Mouse (Mus musculus): ENCODE measurements around the gene U2af2. TPM values are rescaled to one million over a fixed set of nuclear protein-coding genes. Genes with fewer than 3 reads are reported as not detected.

U2af2 gene
- total RNA-seq, 2 experiments from 2014 or later = 174 to 184 TPM

DNA sequence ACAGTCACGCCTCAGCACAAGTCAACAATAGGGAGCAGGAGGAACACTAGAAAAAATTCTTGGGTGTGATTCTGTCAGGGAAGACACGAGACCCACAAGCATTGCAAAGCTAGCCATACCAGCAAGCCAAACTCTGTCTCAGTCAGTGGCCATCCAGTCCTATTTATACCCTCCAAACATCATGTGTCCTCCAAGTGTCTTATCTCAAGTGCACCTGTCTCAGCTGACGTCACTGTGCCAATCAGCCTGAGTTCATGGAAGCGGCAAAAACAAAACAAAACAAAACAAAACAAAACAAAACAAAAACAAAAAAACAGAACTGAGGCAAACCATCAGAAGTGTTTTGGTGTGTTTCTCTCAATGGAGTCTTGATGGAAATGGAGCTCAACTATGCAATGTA is 46.3 kb downstream of the U2af2 start:
- no peak for DNase-seq (ENCODE audit: low spot score in 2 of 2)

- DNase-seq (ENCODE audit: low spot score in 2 of 2) = no peak
Measured at GRCm38 (mm10) chr7:5109301-5109700, 47.4 kb downstream of the U2af2 start.

DNA sequence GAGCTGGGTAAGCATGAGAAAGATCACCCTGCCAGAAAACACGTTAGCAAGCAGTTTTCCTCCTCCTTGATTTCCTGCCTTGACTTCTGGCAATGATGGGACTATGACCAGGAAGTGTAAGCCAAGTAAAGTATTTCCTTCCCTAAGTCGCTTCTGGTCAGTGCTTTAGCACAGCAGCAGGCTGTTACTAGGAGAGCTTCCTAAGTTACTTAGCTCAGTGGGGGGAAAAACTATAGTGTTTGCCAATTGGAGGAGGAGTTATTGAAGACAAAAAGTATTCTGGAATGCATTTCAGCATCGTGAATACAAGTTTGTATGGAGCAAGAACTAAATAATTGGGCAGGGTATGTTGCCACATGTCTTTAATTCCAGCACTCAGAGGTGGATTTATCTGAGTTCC is 50.8 kb downstream of the U2af2 start:
- DNase-seq (ENCODE audit: low spot score in 2 of 2) = no peak

- DNase-seq (ENCODE audit: low spot score in 2 of 2) = no peak
Measured at GRCm38 (mm10) chr7:5116850-5117249, 54.9 kb downstream of the U2af2 start, which contains the start of gene Rfpl4. Gene Rfpl4, minus strand, starts transcription at chr7:5116950.

- no peak for DNase-seq (ENCODE audit: low spot score in 2 of 2)
Measured at GRCm38 (mm10) chr7:5125078-5125477, 63.1 kb downstream of the U2af2 start.

DNA sequence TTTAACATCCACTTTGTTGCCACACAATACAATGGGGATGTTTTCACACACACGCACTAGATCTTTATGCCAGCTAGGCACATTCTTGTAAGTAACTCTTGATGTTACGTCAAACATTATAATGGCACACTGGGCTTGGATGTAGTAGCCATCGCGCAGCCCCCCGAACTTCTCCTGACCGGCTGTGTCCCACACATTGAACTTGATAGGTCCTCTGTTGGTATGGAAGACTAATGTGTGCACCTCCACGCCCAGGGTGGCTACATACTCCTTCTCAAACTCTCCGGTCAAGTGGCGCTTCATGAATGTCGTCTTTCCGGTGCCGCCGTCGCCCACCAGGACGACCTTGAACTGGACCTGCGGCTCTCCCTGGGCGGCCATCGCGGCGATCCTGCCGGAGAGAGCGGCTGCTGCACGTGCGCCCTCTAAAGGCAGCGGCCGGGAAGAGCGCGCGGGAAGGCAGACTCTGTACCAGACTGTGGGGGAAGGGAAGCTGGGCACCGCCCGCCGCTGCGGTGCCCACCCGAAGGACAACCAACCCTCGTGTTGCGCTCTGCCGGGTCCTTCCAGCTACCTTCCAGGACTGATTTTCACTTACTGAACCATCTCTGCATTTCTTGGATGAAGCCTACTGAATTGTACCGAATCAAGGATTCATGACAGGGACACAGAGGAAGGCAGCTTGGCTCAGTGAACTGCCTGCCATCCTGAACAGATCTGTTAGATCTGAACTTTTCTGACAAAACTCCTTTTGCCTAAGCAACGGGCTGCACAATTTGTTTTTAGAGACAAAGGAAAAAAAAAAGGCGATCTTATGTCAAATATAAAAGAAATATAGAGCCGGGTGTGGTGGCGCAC is 63.8 kb downstream of the U2af2 start, which contains the start of gene Rasl2-9:
Rasl2-9 (minus strand) TSS at position 402 of the 858 bp plus-strand sequence.
- peak; percentile 82 to 89 for DNase-seq (ENCODE audit: low spot score in 2 of 2)

Small RNAs within 50 kb of the gene (microRNA-seq; reads per million reads assigned to microRNA genes)
- 0 reads per million in 2 experiments for gene Gm26217

Other genes with a start within 250 kb of the U2af2 start
- gene Ube2s, start 249.6 kb upstream of the U2af2 start, total RNA-seq (2021) = 100 to 1,000 TPM; 129 to 166 TPM
- gene Shisa7, start 217.4 kb upstream of the U2af2 start, total RNA-seq (2021) = 100 to 1,000 TPM; 107 to 116 TPM
- 1 to 10 TPM; 3.0 to 4.3 TPM for gene Isoc2b, start 191.9 kb upstream of the U2af2 start, total RNA-seq (2021)
- gene Isoc2a, start 185.0 kb upstream of the U2af2 start, total RNA-seq (2021) = 1 to 10 TPM; 7.2 to 8.2 TPM
- gene Gm36210, start 155.6 kb upstream of the U2af2 start, total RNA-seq (2021) = under 1 TPM in 1 of 2 experiments, not detected in 1; 0.45 TPM
- 10 to 100 TPM; 14.3 TPM for gene Zfp628, start 146.9 kb upstream of the U2af2 start, total RNA-seq (2021)
- 10 to 100 TPM; 57.9 to 67.4 TPM for gene Nat14, start 140.1 kb upstream of the U2af2 start, total RNA-seq (2021)
- 1 to 10 TPM; 2.9 to 3.0 TPM for gene Ssc5d, start 136.4 kb upstream of the U2af2 start, total RNA-seq (2021)
- not detected for gene Sbk2, start 97.7 kb upstream of the U2af2 start, total RNA-seq (2021)
- gene Sbk3, start 91.0 kb upstream of the U2af2 start, total RNA-seq (2021) = under 1 TPM; 0.40 to 0.57 TPM
- 10 to 100 TPM; 38.2 to 46.0 TPM for gene Zfp579, start 66.0 kb upstream of the U2af2 start, total RNA-seq (2021)
- gene Zfp524, start 47.7 kb upstream of the U2af2 start, total RNA-seq (2021) = 1 to 10 TPM; 4.5 TPM
- gene Fiz1, start 47.4 kb upstream of the U2af2 start, total RNA-seq (2021) = 10 to 100 TPM; 22.2 to 23.4 TPM
- not detected for gene Gm44973, start 46.6 kb upstream of the U2af2 start, total RNA-seq (2021)
- 10 to 100 TPM; 36.4 TPM for gene Zfp865, start 41.8 kb upstream of the U2af2 start, total RNA-seq (2021)
- 10 to 100 TPM; 59.9 to 60.2 TPM for gene Ccdc106, start 41.6 kb upstream of the U2af2 start, total RNA-seq (2021)
- not detected for gene 4632433K11Rik, start 28.0 kb upstream of the U2af2 start, total RNA-seq (2021)
- gene Zfp784, start 23.7 kb upstream of the U2af2 start, total RNA-seq (2021) = 1 to 10 TPM; 5.4 to 5.8 TPM
- gene Zfp580, start 10.6 kb upstream of the U2af2 start, total RNA-seq (2021) = 10 to 100 TPM; 74.9 to 80.4 TPM
- gene Epn1, start 18.1 kb downstream of the U2af2 start, total RNA-seq (2021) = 100 to 1,000 TPM; 402 to 408 TPM
- gene Rfpl4, start 54.8 kb downstream of the U2af2 start, total RNA-seq (2021) = not detected
- not detected for gene Rasl2-9, start 63.8 kb downstream of the U2af2 start, total RNA-seq (2021)
- gene Vmn1r55, start 87.5 kb downstream of the U2af2 start, total RNA-seq (2021) = not detected
- gene Vmn1r56, start 134.6 kb downstream of the U2af2 start, total RNA-seq (2021) = not detected
- gene Vmn1r57, start 156.3 kb downstream of the U2af2 start, total RNA-seq (2021) = not detected